Mouse (Mus musculus) T-helper 1 cell (primary cell): ENCODE data around the gene Lonp2.

Source experiments
- in situ Hi-C: fragments of 300-600 bp; cut with MboI, MseI; formaldehyde crosslinking; loops from one replicate; pipeline ENCODE4 v1.15.1; 2025; ENCODE audit warnings: high pct_unique_total_duplicates

Gene Lonp2

GRCm38 (mm10) chr8:86745935-86746441 is 122.1 kb downstream of the Lonp2 start:
- in situ Hi-C loops = no loop called here

GRCm38 (mm10) chr8:86746511-86746910 is 122.7 kb downstream of the Lonp2 start:
- in situ Hi-C loops = no loop called here

GRCm38 (mm10) chr8:86749842-86750241 is 126.0 kb downstream of the Lonp2 start:
- in situ Hi-C loops = no loop called here

- in situ Hi-C loops = no loop called here
Measured at GRCm38 (mm10) chr8:86756948-86757733, 133.3 kb downstream of the Lonp2 start.

GRCm38 (mm10) chr8:86758651-86759050 is 134.8 kb downstream of the Lonp2 start:
- in situ Hi-C loops = no loop called here

- in situ Hi-C loops = no loop called here
Measured at GRCm38 (mm10) chr8:86759090-86759491, 135.2 kb downstream of the Lonp2 start.

- in situ Hi-C loops = no loop called here
Measured at GRCm38 (mm10) chr8:86760746-86761145, 136.9 kb downstream of the Lonp2 start.

GRCm38 (mm10) chr8:86762806-86763205 is 139.0 kb downstream of the Lonp2 start:
- in situ Hi-C loops = no loop called here

- in situ Hi-C loops = no loop called here
Measured at GRCm38 (mm10) chr8:86765155-86765554, 141.3 kb downstream of the Lonp2 start.

GRCm38 (mm10) chr8:86765669-86766068 is 141.8 kb downstream of the Lonp2 start:
- in situ Hi-C loops = no loop called here

GRCm38 (mm10) chr8:86766548-86767211 is 142.8 kb downstream of the Lonp2 start:
- in situ Hi-C loops = no loop called here

GRCm38 (mm10) chr8:86768499-86768898 is 144.7 kb downstream of the Lonp2 start:
- in situ Hi-C loops = no loop called here

GRCm38 (mm10) chr8:86769945-86770715 is 146.3 kb downstream of the Lonp2 start:
- in situ Hi-C loops = no loop called here
